Comparison of ENCODE assay signal across 8 mouse cellular contexts in the genomic region with DNA sequence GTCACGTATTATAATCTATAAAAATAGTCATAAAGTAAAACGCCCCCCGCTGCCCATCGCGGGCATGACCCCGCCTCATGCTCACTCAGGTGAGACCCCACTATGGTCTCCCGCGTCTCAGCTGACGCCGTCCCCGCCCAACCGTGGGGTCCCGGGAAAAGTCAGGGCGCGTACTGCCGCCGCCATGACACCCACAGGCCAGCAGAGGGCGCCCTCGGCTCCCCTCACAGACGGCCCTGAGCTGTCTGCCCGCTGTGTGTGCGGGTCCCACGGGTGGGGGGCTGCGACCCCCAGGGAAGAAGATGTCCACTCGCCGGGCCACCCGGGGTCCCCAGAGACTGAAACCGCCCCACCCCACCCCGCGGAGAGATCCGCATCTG. TPM values are rescaled to one million over a fixed set of nuclear protein-coding genes. Genes with fewer than 3 reads are reported as not detected.
DNase-seq lines count a peak whose midpoint lies in the region; ATAC-seq and TF ChIP-seq lines count a peak whose summit lies in the region.

No protein-coding gene starts in this region.

- under 1% methylated on average over 27 of the region's 31 CpGs for WGBS in intestine, postnatal 0 days
- under 1% methylated on average over 31 of the region's 31 CpGs for WGBS in limb, embryonic 13.5 days
- under 1% methylated on average over 31 of the region's 31 CpGs for WGBS in midbrain, embryonic 15.5 days

- no peak for ATAC-seq in CD4-positive, CD25-positive, alpha-beta regulatory T cell, adult 4 months
- 0 out of 2 replicates have a peak, but pooled peaks have one; percentile 0 for ATAC-seq in intestine, postnatal 0 days
- peak; percentile 42 for ATAC-seq in limb, embryonic 13.5 days (ENCODE audit: low FRiP score, low read depth)
- ATAC-seq in midbrain, embryonic 15.5 days (replicated peaks), result peak; percentile 41

- no peaks in the 10 kb centered on the region for H3K27me3 ChIP-seq in intestine, postnatal 0 days (replicated peaks; ENCODE audit: control insufficient read depth, insufficient read depth, low read length)
- no peaks in the 10 kb centered on the region for H3K27me3 ChIP-seq in limb, embryonic 13.5 days
- H3K27me3 ChIP-seq in midbrain, embryonic 15.5 days (replicated peaks), result no peaks in the 10 kb centered on the region

- peak overlapping the region; percentile 85 for H3K27ac ChIP-seq in intestine, postnatal 0 days (ENCODE audit: low read depth, low read length)
- peak overlapping the region; percentile 90 for H3K27ac ChIP-seq in limb, embryonic 13.5 days
- peak overlapping the region; percentile 96 for H3K27ac ChIP-seq in midbrain, embryonic 15.5 days

- peak; percentile 87 for DNase-seq in CD4-positive, CD25-positive, alpha-beta regulatory T cell, adult 2 months (ENCODE audit: low read depth, low spot score)
- peak; percentile 79 for DNase-seq in embryo, embryonic 10 days (ENCODE audit: low spot score)
- peak; percentile 62 to 78 for DNase-seq in gastrocnemius, postnatal 36 days
- DNase-seq in spleen, postnatal 14 days (ENCODE audit: low spot score in 2 of 2), result peak; percentile 45 to 73

- H3K4me3 ChIP-seq in intestine, postnatal 0 days (ENCODE audit: low read depth, low read length), result peak overlapping the region; percentile 57
- H3K4me3 ChIP-seq in limb, embryonic 13.5 days, result peak overlapping the region; percentile 53
- H3K4me3 ChIP-seq in midbrain, embryonic 15.5 days, result peak overlapping the region; percentile 53

- H3K9ac ChIP-seq in intestine, postnatal 0 days (ENCODE audit: low read depth, low read length), result peak overlapping the region; percentile 46; the same call in 1 of the 2 replicates
- peak overlapping the region; percentile 74 for H3K9ac ChIP-seq in limb, embryonic 13.5 days
- H3K9ac ChIP-seq in midbrain, embryonic 15.5 days, result peak overlapping the region; percentile 53

- intact Hi-C loops in gastrocnemius, postnatal 36 days (cut with DNase I), result no loop called here

- H3K36me3 ChIP-seq in intestine, postnatal 0 days (ENCODE audit: control insufficient read depth, insufficient read depth), result no peaks in the 10 kb centered on the region
- H3K36me3 ChIP-seq in limb, embryonic 13.5 days, result no peaks in the 10 kb centered on the region
- no peaks in the 10 kb centered on the region for H3K36me3 ChIP-seq in midbrain, embryonic 15.5 days (replicated peaks)

- peak; percentile 87 for TF ChIP-seq CTCF in intestine, postnatal 0 days (IDR thresholded peaks at IDR 0.05; ENCODE audit: low read depth)

- no peaks in the 10 kb centered on the region for H3K9me3 ChIP-seq in intestine, postnatal 0 days (ENCODE audit: control insufficient read depth)
- H3K9me3 ChIP-seq in limb, embryonic 13.5 days, result peaks cover 3% of the 10 kb centered on the region; the same call in 1 of the 2 replicates
- peaks cover 3% of the 10 kb centered on the region for H3K9me3 ChIP-seq in midbrain, embryonic 15.5 days

- H3K4me2 ChIP-seq in intestine, postnatal 0 days (replicated peaks; ENCODE audit: low read depth), result peak overlapping the region; percentile 82
- peak overlapping the region; percentile 68 for H3K4me2 ChIP-seq in limb, embryonic 13.5 days (replicated peaks)
- peak overlapping the region; percentile 67 for H3K4me2 ChIP-seq in midbrain, embryonic 15.5 days

- H3K4me1 ChIP-seq in intestine, postnatal 0 days (replicated peaks; ENCODE audit: control insufficient read depth, insufficient read depth, low read length), result no peaks in the 10 kb centered on the region
- H3K4me1 ChIP-seq in limb, embryonic 13.5 days, result peaks cover 3% of the 10 kb centered on the region; the same call in 1 of the 2 replicates
- peaks cover 3% of the 10 kb centered on the region; the same call in 1 of the 2 replicates for H3K4me1 ChIP-seq in midbrain, embryonic 15.5 days

RNA-seq across cellular contexts. Expression of a gene that starts 30.2 kb away (rescaled TPM):
- polyA plus RNA-seq in CD4-positive, CD25-positive, alpha-beta regulatory T cell, adult 4 months (2017; shearing (Covaris generic)), result 10 to 100 TPM; 23.4 to 25.5 TPM
- 10 to 100 TPM; 17.8 to 22.7 TPM for total RNA-seq in gastrocnemius, postnatal 36 days (2021)
- 8.3 and 9.4 TPM in 2 replicates for polyA plus RNA-seq in intestine, postnatal 0 days (2015; fragmentation: Nextera tagmentation; extraction: Ambion mirVana)
- polyA plus RNA-seq in limb, embryonic 13.5 days (2015; fragmentation: Nextera tagmentation; extraction: Ambion mirVana), result 21.0 and 22.4 TPM in 2 replicates
- polyA plus RNA-seq in midbrain, embryonic 15.5 days (2015; fragmentation: Nextera tagmentation; extraction: Ambion mirVana), result 16.9 and 18.4 TPM in 2 replicates
